Mouse (Mus musculus) sigmoid colon, adult 10 weeks (tissue): ENCODE results near the gene Lgals8. TPM values are rescaled to one million over a fixed set of nuclear protein-coding genes. Genes with fewer than 3 reads are reported as not detected.

Source experiments
- polyA plus RNA-seq: library from polyadenylated mRNA; stranded (reverse); fragments of 350-450 nt; fragmentation: Illumina TruSeq; extraction: RNeasy Lipid Tissue Mini Kit (QIAGEN cat#74804); gene quantifications from one replicate; pipeline ENCODE4 v1.2.3, GENCODE M21; 2014; ENCODE audit warnings: low read depth, low replicate concordance

The Lgals8 gene
- polyA plus RNA-seq: 134 TPM

DNA sequence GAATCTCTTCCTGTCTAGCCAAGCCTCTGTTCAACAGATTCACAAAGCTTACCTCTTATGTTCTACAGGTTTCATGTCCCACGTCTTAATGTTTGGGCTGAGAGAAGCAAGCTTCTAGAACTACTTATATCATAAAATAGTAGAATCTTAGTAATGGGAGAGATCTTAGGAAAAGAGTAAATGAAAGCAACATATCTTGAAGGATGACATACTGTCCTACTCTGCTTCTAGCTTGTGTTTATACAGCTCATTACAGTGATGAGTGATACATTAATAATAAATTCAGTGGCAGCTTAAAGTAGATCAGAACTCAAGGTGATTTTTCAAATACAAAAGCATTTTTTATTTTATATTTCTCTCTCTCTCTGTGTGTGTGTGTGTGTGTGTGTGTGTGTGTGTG is at the start of gene Lgals8:
TSS of gene Lgals8 (minus strand) at position 101 of the 400 bp plus-strand sequence.

DNA sequence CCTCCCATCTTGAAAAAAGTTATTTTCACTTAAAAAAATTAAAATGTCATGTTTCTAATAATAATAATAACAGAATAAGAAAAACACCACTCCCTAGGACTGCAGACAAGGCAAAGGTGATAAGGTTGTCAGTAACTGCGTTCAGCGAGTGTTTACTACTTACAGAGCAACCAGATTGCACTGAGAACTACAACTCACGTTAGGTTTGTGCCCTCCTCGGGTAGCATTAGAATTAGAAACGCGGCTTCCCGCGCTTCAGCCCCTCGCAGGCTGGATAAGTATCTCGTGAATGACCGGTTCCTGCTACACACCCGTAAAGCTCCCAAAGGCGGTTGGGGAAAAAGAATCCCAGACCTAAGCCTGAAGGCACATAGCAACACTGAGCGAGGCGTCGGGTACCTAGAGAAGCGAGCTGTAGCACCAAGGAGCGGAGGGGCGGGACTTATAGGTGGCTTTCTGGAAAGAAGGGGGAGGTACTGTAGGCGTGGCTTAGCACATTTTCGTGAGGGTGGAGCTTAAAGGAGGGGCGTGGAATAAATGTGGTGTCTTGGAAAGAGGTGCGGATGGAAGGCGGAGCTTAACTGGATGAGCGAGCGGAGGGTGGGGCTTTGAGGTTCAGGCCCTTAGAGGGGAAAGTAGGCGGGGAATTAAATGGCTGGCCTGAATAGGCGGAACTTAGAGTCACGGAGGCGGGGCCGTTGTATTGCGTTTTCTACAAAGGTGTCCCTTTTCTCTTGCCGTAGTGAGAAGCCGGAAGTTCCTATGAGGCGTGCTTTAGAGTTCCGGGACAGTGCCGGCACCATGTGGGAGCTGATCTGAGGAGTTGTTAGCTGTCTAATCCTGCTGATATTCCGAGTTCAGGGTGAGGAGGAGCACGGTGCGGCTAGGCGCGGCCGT is 69.9 kb downstream of the Lgals8 start, which contains the start of gene Heatr1:
TSS of gene Heatr1 (plus strand) at position 419 of the 897 bp plus-strand sequence.

Other genes with a start within 250 kb of the Lgals8 start
- 10.0 TPM for gene Mtr, start 206.8 kb downstream of the Lgals8 start, polyA plus RNA-seq
- not detected for gene Actn2, start 124.2 kb downstream of the Lgals8 start, polyA plus RNA-seq
- 7.8 TPM for gene Heatr1, start 69.9 kb downstream of the Lgals8 start, polyA plus RNA-seq
- gene Edaradd, start 55.5 kb upstream of the Lgals8 start, polyA plus RNA-seq: 0.44 TPM
- gene Ero1lb, start 100.9 kb upstream of the Lgals8 start, polyA plus RNA-seq: 14.5 TPM